In genomic region chr8:80959588-80960268, GRCm38 (mm10) we compare ENCODE assay signal across 20 mouse cellular contexts. TPM values are rescaled to one million over a fixed set of nuclear protein-coding genes. Genes with fewer than 3 reads are reported as not detected.
DNase-seq lines count a peak whose midpoint lies in the region; ATAC-seq and TF ChIP-seq lines count a peak whose summit lies in the region.
"Had no signal": no experiment of that assay in that cellular context is flagged by ENCODE, and none has a peak within 500 bp of the region (broad histone marks: within the 10 kb centered on the region; RNA-seq: fewer than 3 reads in every experiment).

No protein-coding gene starts in this region.

- H3K4me1 ChIP-seq in kidney, embryonic 14.5 days (ENCODE audit: control insufficient read depth, insufficient read depth, low read length), result peaks cover 8% of the 10 kb centered on the region; the same call in 1 of the 2 replicates
- peaks cover 14% of the 10 kb centered on the region for H3K4me1 ChIP-seq in limb, embryonic 13.5 days
- H3K4me1 ChIP-seq in limb, embryonic 10.5 days, result peaks cover 11% of the 10 kb centered on the region
- H3K4me1 ChIP-seq in neural tube, embryonic 13.5 days (replicated peaks), result peaks cover 11% of the 10 kb centered on the region
- peaks cover 5% of the 10 kb centered on the region; the same call in 1 of the 2 replicates for H3K4me1 ChIP-seq in limb, embryonic 14.5 days (ENCODE audit: control insufficient read depth, insufficient read depth, low read length)
- H3K4me1 ChIP-seq: hindbrain, embryonic 15.5 days had no signal

- DNase-seq in kidney, postnatal 25 days, result no peak
- DNase-seq in limb, embryonic 10.5 days (ENCODE audit: low spot score), result no peak
- DNase-seq in neural tube, embryonic 10.5 days (ENCODE audit: extremely low spot score, low spot score), result no peak
- peak; percentile 12 for DNase-seq in limb, embryonic 14.5 days (ENCODE audit: low spot score)
- DNase-seq: adrenal gland, postnatal 14 days; cerebellum, adult 11-12 months; cerebellum, adult 9-10 months; cerebellum, postnatal 25 days; gastrocnemius, postnatal 10 days; heart, adult 2 months; heart, postnatal 36 days had no signal

- H3K4me2 ChIP-seq in kidney, embryonic 14.5 days (replicated peaks; ENCODE audit: low read depth, low read length), result no peak overlapping the region
- H3K4me2 ChIP-seq in limb, embryonic 13.5 days (replicated peaks), result no peak overlapping the region
- H3K4me2 ChIP-seq in neural tube, embryonic 13.5 days, result no peak overlapping the region
- no peak overlapping the region; the same call in 1 of the 2 replicates for H3K4me2 ChIP-seq in limb, embryonic 14.5 days (replicated peaks; ENCODE audit: low read depth, low read length, severe bottlenecking)
- H3K4me2 ChIP-seq: embryonic facial prominence, embryonic 13.5 days; forebrain, embryonic 15.5 days; heart, embryonic 11.5 days; hindbrain, embryonic 15.5 days had no signal

- no peak overlapping the region for H3K4me3 ChIP-seq in kidney, embryonic 14.5 days (ENCODE audit: low read length)
- no peak overlapping the region for H3K4me3 ChIP-seq in limb, embryonic 13.5 days
- no peak overlapping the region for H3K4me3 ChIP-seq in limb, embryonic 10.5 days
- no peak overlapping the region for H3K4me3 ChIP-seq in neural tube, embryonic 13.5 days
- H3K4me3 ChIP-seq in limb, embryonic 14.5 days (replicated peaks; ENCODE audit: low read length), result no peak overlapping the region
- H3K4me3 ChIP-seq: embryonic facial prominence, embryonic 13.5 days; forebrain, embryonic 15.5 days; heart, adult 2 months; hindbrain, embryonic 15.5 days had no signal

- H3K27me3 ChIP-seq in kidney, embryonic 14.5 days (ENCODE audit: control insufficient read depth, insufficient read depth, low read length), result no peaks in the 10 kb centered on the region
- H3K27me3 ChIP-seq in limb, embryonic 13.5 days, result no peaks in the 10 kb centered on the region
- no peaks in the 10 kb centered on the region for H3K27me3 ChIP-seq in limb, embryonic 10.5 days (ENCODE audit: low read depth, poor library complexity, severe bottlenecking)
- H3K27me3 ChIP-seq in neural tube, embryonic 13.5 days, result no peaks in the 10 kb centered on the region
- no peaks in the 10 kb centered on the region for H3K27me3 ChIP-seq in limb, embryonic 14.5 days (ENCODE audit: control insufficient read depth, insufficient read depth, low read length)
- H3K27me3 ChIP-seq: embryonic facial prominence, embryonic 13.5 days; forebrain, embryonic 15.5 days; hindbrain, embryonic 15.5 days had no signal

- 49% methylated on average over 9 of the region's 9 CpGs for WGBS in kidney, embryonic 14.5 days
- 51% methylated on average over 9 of the region's 9 CpGs for WGBS in limb, embryonic 13.5 days
- 70% methylated on average over 9 of the region's 9 CpGs for WGBS in limb, embryonic 10.5 days
- WGBS in neural tube, embryonic 13.5 days, result 70% methylated on average over 9 of the region's 9 CpGs
- 57% methylated on average over 9 of the region's 9 CpGs for WGBS in limb, embryonic 14.5 days

- no peaks in the 10 kb centered on the region for H3K36me3 ChIP-seq in kidney, embryonic 14.5 days (ENCODE audit: control insufficient read depth, insufficient read depth, low read length)
- no peaks in the 10 kb centered on the region for H3K36me3 ChIP-seq in limb, embryonic 13.5 days
- H3K36me3 ChIP-seq in limb, embryonic 10.5 days, result no peaks in the 10 kb centered on the region
- no peaks in the 10 kb centered on the region for H3K36me3 ChIP-seq in neural tube, embryonic 13.5 days
- no peaks in the 10 kb centered on the region for H3K36me3 ChIP-seq in limb, embryonic 14.5 days (ENCODE audit: control insufficient read depth, insufficient read depth, low read length)
- H3K36me3 ChIP-seq: embryonic facial prominence, embryonic 13.5 days; forebrain, embryonic 15.5 days; hindbrain, embryonic 15.5 days had no signal

- H3K27ac ChIP-seq in kidney, embryonic 14.5 days (ENCODE audit: low read depth, low read length), result peak overlapping the region; percentile 42; the same call in 1 of the 2 replicates
- H3K27ac ChIP-seq in limb, embryonic 13.5 days, result no peak overlapping the region
- H3K27ac ChIP-seq in limb, embryonic 10.5 days, result no peak overlapping the region
- 0 out of 2 replicates have a peak overlapping the region, but pooled peaks have one; percentile 4 for H3K27ac ChIP-seq in neural tube, embryonic 13.5 days (replicated peaks)
- peak overlapping the region; percentile 48 for H3K27ac ChIP-seq in limb, embryonic 14.5 days (replicated peaks; ENCODE audit: low read depth, low read length)
- H3K27ac ChIP-seq: embryonic facial prominence, embryonic 13.5 days; forebrain, embryonic 15.5 days; heart, adult 2 months; hindbrain, embryonic 15.5 days had no signal

- peak; percentile 71 for ATAC-seq in kidney, embryonic 14.5 days (ENCODE audit: low FRiP score, low TSS enrichment)
- ATAC-seq in limb, embryonic 13.5 days (ENCODE audit: low FRiP score, low read depth), result peak; percentile 75; the same call in 1 of the 2 replicates
- no peak for ATAC-seq in neural tube, embryonic 13.5 days (ENCODE audit: low read depth)
- ATAC-seq in limb, embryonic 14.5 days (ENCODE audit: low FRiP score, low read depth), result peak; percentile 55
- no peak for ATAC-seq in inflammation-experienced regulatory T-cells, adult 6 months
- ATAC-seq: activated CD4-positive, CD25-positive, alpha-beta regulatory T cell, adult 4 months; forebrain, embryonic 15.5 days had no signal

- no peak overlapping the region for H3K9ac ChIP-seq in kidney, embryonic 14.5 days (ENCODE audit: low read depth, low read length)
- no peak overlapping the region for H3K9ac ChIP-seq in limb, embryonic 13.5 days
- H3K9ac ChIP-seq in neural tube, embryonic 13.5 days, result no peak overlapping the region
- no peak overlapping the region for H3K9ac ChIP-seq in limb, embryonic 14.5 days (ENCODE audit: low read depth, low read length, severe bottlenecking)
- H3K9ac ChIP-seq: embryonic facial prominence, embryonic 13.5 days; forebrain, embryonic 15.5 days; hindbrain, embryonic 15.5 days had no signal

- H3K9me3 ChIP-seq in kidney, embryonic 14.5 days (ENCODE audit: control insufficient read depth, low read length), result peaks cover 7% of the 10 kb centered on the region
- H3K9me3 ChIP-seq in limb, embryonic 13.5 days, result peaks cover 15% of the 10 kb centered on the region
- H3K9me3 ChIP-seq in limb, embryonic 10.5 days (replicated peaks), result no peaks in the 10 kb centered on the region
- peaks cover 5% of the 10 kb centered on the region; the same call in 1 of the 2 replicates for H3K9me3 ChIP-seq in neural tube, embryonic 13.5 days
- H3K9me3 ChIP-seq in limb, embryonic 14.5 days (ENCODE audit: control insufficient read depth, low read length), result peaks cover 8% of the 10 kb centered on the region; the same call in 1 of the 2 replicates
- H3K9me3 ChIP-seq: forebrain, embryonic 15.5 days had no signal

- no peak for TF ChIP-seq POLR2A in limb, embryonic 14.5 days (IDR thresholded peaks at IDR 0.05; ENCODE audit: borderline replicate concordance, extremely low read depth, insufficient read depth, insufficient read length)

RNA-seq across cellular contexts. Expression of gene Usp38, which starts 55.0 kb away (rescaled TPM):
- 14.3 and 25.5 TPM in 2 replicates for polyA plus RNA-seq in kidney, embryonic 14.5 days (2014; fragmentation: Nextera tagmentation; extraction: Ambion mirVana)
- polyA plus RNA-seq in limb, embryonic 13.5 days (2015; fragmentation: Nextera tagmentation; extraction: Ambion mirVana), result 17.9 and 19.2 TPM in 2 replicates
- polyA plus RNA-seq in limb, embryonic 10.5 days (2016; fragmentation: Nextera tagmentation; extraction: Ambion mirVana), result 23.5 and 25.2 TPM in 2 replicates
- 18.3 and 18.5 TPM in 2 replicates for polyA plus RNA-seq in neural tube, embryonic 13.5 days (2015; fragmentation: Nextera tagmentation; extraction: Ambion mirVana)
- 10.9 and 11.6 TPM in 2 replicates for polyA plus RNA-seq in limb, embryonic 14.5 days (2012; rRNA removed)
- polyA plus RNA-seq in limb, embryonic 14.5 days (2014; fragmentation: Nextera tagmentation; extraction: Ambion mirVana), result 22.6 and 24.1 TPM in 2 replicates
- polyA plus RNA-seq in inflammation-experienced regulatory T-cells, adult 6 months (2017; shearing (Covaris generic)), result 10 to 100 TPM; 23.8 to 27.2 (median 25.2) TPM

Comparison
In these comparisons a context has a peak if more than half of its experiments do, and no peak if none do; other contexts are left out.
1. H3K27ac ChIP-seq: peak in kidney, embryonic 14.5 days (single experiment), neural tube, embryonic 13.5 days (single experiment) and limb, embryonic 14.5 days (single experiment); none in limb, embryonic 13.5 days (single experiment) and limb, embryonic 10.5 days (single experiment).
2. ATAC-seq: peak in kidney, embryonic 14.5 days (single experiment), limb, embryonic 13.5 days (single experiment) and limb, embryonic 14.5 days (single experiment); none in neural tube, embryonic 13.5 days (single experiment) and inflammation-experienced regulatory T-cells, adult 6 months (single experiment).